Comparison of ENCODE assay signal across 25 mouse cellular contexts in the genomic region with DNA sequence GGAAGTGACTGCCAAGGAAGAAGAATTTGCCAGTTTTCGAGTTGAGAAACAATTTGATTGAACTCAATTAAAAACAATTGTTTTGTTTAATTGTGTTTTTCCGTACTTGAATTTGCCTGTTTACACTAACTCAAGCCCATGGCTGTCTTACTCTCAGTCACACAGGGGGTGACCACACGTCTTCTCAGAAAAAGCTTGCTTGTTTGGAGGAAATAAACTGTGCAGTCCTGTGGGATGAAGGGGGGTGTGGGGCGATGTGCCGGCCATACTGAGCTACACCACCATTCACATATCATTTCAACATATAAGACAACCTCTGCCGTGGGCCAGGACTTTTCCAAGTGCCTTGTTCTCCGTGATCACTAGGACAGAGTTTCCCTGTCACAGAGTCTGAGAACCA. TPM values are rescaled to one million over a fixed set of nuclear protein-coding genes. Genes with fewer than 3 reads are reported as not detected.
DNase-seq lines count a peak whose midpoint lies in the region; ATAC-seq and TF ChIP-seq lines count a peak whose summit lies in the region.
"Had no signal": no experiment of that assay in that cellular context is flagged by ENCODE, and none has a peak within 500 bp of the region (broad histone marks: within the 10 kb centered on the region; RNA-seq: fewer than 3 reads in every experiment).

No protein-coding gene starts in this region.

- H3K9ac ChIP-seq in heart, postnatal 0 days (replicated peaks; ENCODE audit: low read depth, low read length) = no peak overlapping the region
- no peak overlapping the region for H3K9ac ChIP-seq in limb, embryonic 13.5 days
- H3K9ac ChIP-seq in embryonic facial prominence, embryonic 14.5 days (ENCODE audit: low read depth, low read length) = no peak overlapping the region
- H3K9ac ChIP-seq in embryonic facial prominence, embryonic 15.5 days = no peak overlapping the region
- H3K9ac ChIP-seq: forebrain, embryonic 13.5 days; liver, postnatal 0 days; midbrain, embryonic 13.5 days; stomach, embryonic 15.5 days had no signal

- intact Hi-C loops in heart, postnatal 10 days (cut with DNase I) = no loop called here

- no peaks in the 10 kb centered on the region for H3K4me1 ChIP-seq in heart, postnatal 0 days (ENCODE audit: control insufficient read depth, insufficient read depth)
- H3K4me1 ChIP-seq in limb, embryonic 13.5 days = peaks cover 16% of the 10 kb centered on the region
- H3K4me1 ChIP-seq in limb, embryonic 10.5 days = peaks cover 18% of the 10 kb centered on the region
- 0 out of 2 replicates have a peak, but pooled peaks cover 6% of the 10 kb centered on the region for H3K4me1 ChIP-seq in embryonic facial prominence, embryonic 14.5 days (ENCODE audit: control insufficient read depth, insufficient read depth, low read length)
- H3K4me1 ChIP-seq in embryonic facial prominence, embryonic 15.5 days = peaks cover 11% of the 10 kb centered on the region; the same call in 1 of the 2 replicates
- H3K4me1 ChIP-seq: forebrain, embryonic 13.5 days; megakaryocyte, embryonic 14.5 days; midbrain, embryonic 13.5 days had no signal

- H3K36me3 ChIP-seq in heart, postnatal 0 days (replicated peaks; ENCODE audit: control insufficient read depth, insufficient read depth, low read length) = no peaks in the 10 kb centered on the region
- H3K36me3 ChIP-seq in limb, embryonic 13.5 days = no peaks in the 10 kb centered on the region
- H3K36me3 ChIP-seq in limb, embryonic 10.5 days = no peaks in the 10 kb centered on the region
- H3K36me3 ChIP-seq in embryonic facial prominence, embryonic 14.5 days (ENCODE audit: control insufficient read depth, insufficient read depth, low read length) = no peaks in the 10 kb centered on the region
- H3K36me3 ChIP-seq in embryonic facial prominence, embryonic 15.5 days = no peaks in the 10 kb centered on the region
- H3K36me3 ChIP-seq: heart, embryonic 10.5 days; midbrain, embryonic 13.5 days; stomach, embryonic 15.5 days had no signal

- H3K4me3 ChIP-seq in heart, postnatal 0 days (ENCODE audit: low read depth, low read length) = no peak overlapping the region
- H3K4me3 ChIP-seq in limb, embryonic 13.5 days = no peak overlapping the region
- H3K4me3 ChIP-seq in limb, embryonic 10.5 days = no peak overlapping the region
- H3K4me3 ChIP-seq in embryonic facial prominence, embryonic 14.5 days (ENCODE audit: low read depth, low read length) = no peak overlapping the region
- no peak overlapping the region for H3K4me3 ChIP-seq in embryonic facial prominence, embryonic 15.5 days (replicated peaks)
- H3K4me3 ChIP-seq: forebrain, embryonic 13.5 days; heart, embryonic 10.5 days; megakaryocyte, embryonic 14.5 days; midbrain, embryonic 13.5 days; stomach, embryonic 15.5 days had no signal

- H3K27ac ChIP-seq in heart, postnatal 0 days (ENCODE audit: low read depth) = no peak overlapping the region
- no peak overlapping the region for H3K27ac ChIP-seq in limb, embryonic 13.5 days
- no peak overlapping the region for H3K27ac ChIP-seq in limb, embryonic 10.5 days
- no peak overlapping the region for H3K27ac ChIP-seq in embryonic facial prominence, embryonic 14.5 days (replicated peaks; ENCODE audit: low read depth, low read length)
- H3K27ac ChIP-seq in embryonic facial prominence, embryonic 15.5 days (replicated peaks) = no peak overlapping the region
- H3K27ac ChIP-seq: forebrain, embryonic 13.5 days; heart, embryonic 10.5 days; hindbrain, postnatal 0 days; midbrain, embryonic 13.5 days; stomach, embryonic 15.5 days had no signal

- H3K4me2 ChIP-seq in heart, postnatal 0 days (ENCODE audit: low read depth, low read length) = peak overlapping the region; percentile 30; the same call in 1 of the 2 replicates
- H3K4me2 ChIP-seq in limb, embryonic 13.5 days (replicated peaks) = peak overlapping the region; percentile 52
- peak overlapping the region; percentile 2; the same call in 1 of the 2 replicates for H3K4me2 ChIP-seq in embryonic facial prominence, embryonic 14.5 days (ENCODE audit: low read depth, low read length)
- peak overlapping the region; percentile 17; the same call in 1 of the 2 replicates for H3K4me2 ChIP-seq in embryonic facial prominence, embryonic 15.5 days (replicated peaks)
- H3K4me2 ChIP-seq: forebrain, embryonic 13.5 days; liver, embryonic 11.5 days; midbrain, embryonic 13.5 days; stomach, embryonic 15.5 days had no signal

- WGBS in heart, postnatal 0 days = 75% methylated on average over 7 of the region's 7 CpGs
- 45% methylated on average over 7 of the region's 7 CpGs for WGBS in limb, embryonic 13.5 days
- 58% methylated on average over 7 of the region's 7 CpGs for WGBS in limb, embryonic 10.5 days
- WGBS in embryonic facial prominence, embryonic 14.5 days = 55% methylated on average over 7 of the region's 7 CpGs
- 43% methylated on average over 7 of the region's 7 CpGs for WGBS in embryonic facial prominence, embryonic 15.5 days

- no peaks in the 10 kb centered on the region for H3K9me3 ChIP-seq in heart, postnatal 0 days (replicated peaks; ENCODE audit: control insufficient read depth, low read length)
- H3K9me3 ChIP-seq in limb, embryonic 13.5 days = no peaks in the 10 kb centered on the region
- H3K9me3 ChIP-seq in limb, embryonic 10.5 days (replicated peaks) = no peaks in the 10 kb centered on the region
- H3K9me3 ChIP-seq in embryonic facial prominence, embryonic 14.5 days (ENCODE audit: control insufficient read depth, low read length) = no peaks in the 10 kb centered on the region
- no peaks in the 10 kb centered on the region for H3K9me3 ChIP-seq in embryonic facial prominence, embryonic 15.5 days (replicated peaks)
- H3K9me3 ChIP-seq: forebrain, embryonic 13.5 days; heart, embryonic 10.5 days; megakaryocyte, embryonic 14.5 days; midbrain, embryonic 13.5 days; stomach, embryonic 15.5 days had no signal

- TF ChIP-seq EP300 in heart, postnatal 0 days (IDR thresholded peaks at IDR 0.05; ENCODE audit: low read depth) = no peak

- TF ChIP-seq CTCF in heart, postnatal 0 days (IDR thresholded peaks at IDR 0.05; ENCODE audit: low read depth) = no peak

- DNase-seq in heart, postnatal 0 days (ENCODE audit: low spot score) = no peak
- no peak for DNase-seq in heart, postnatal 10 days
- DNase-seq in limb, embryonic 10.5 days (ENCODE audit: low spot score) = no peak
- no peak for DNase-seq in embryonic facial prominence, embryonic 14.5 days (ENCODE audit: low spot score)
- DNase-seq in yolk sac, embryonic 10.5 days (ENCODE audit: low spot score) = no peak
- DNase-seq: adrenal gland, adult 2 months; cerebellum, adult 11-12 months; cerebellum, postnatal 10 days; gastrocnemius, postnatal 36 days; kidney, adult 8-10 months; left cerebral cortex, postnatal 4 days; liver, postnatal 0 days; thymus, postnatal 36 days had no signal

- ATAC-seq in heart, postnatal 0 days (ENCODE audit: insufficient read depth, low read depth) = no peak
- ATAC-seq in limb, embryonic 13.5 days (ENCODE audit: low FRiP score, low read depth) = no peak
- ATAC-seq in embryonic facial prominence, embryonic 14.5 days (ENCODE audit: low read depth) = no peak
- ATAC-seq in embryonic facial prominence, embryonic 15.5 days (ENCODE audit: insufficient number of reproducible peaks, low FRiP score, low TSS enrichment, low read depth) = no peak
- ATAC-seq: forebrain, embryonic 13.5 days; hindbrain, postnatal 0 days; liver, postnatal 0 days; midbrain, embryonic 13.5 days had no signal

- no peaks in the 10 kb centered on the region for H3K27me3 ChIP-seq in heart, postnatal 0 days (ENCODE audit: control insufficient read depth, insufficient read depth, low read length)
- peaks cover 3% of the 10 kb centered on the region; the same call in 1 of the 2 replicates for H3K27me3 ChIP-seq in limb, embryonic 13.5 days
- no peaks in the 10 kb centered on the region for H3K27me3 ChIP-seq in limb, embryonic 10.5 days (ENCODE audit: low read depth, poor library complexity, severe bottlenecking)
- H3K27me3 ChIP-seq in embryonic facial prominence, embryonic 14.5 days (replicated peaks; ENCODE audit: control insufficient read depth, insufficient read depth, low read length) = no peaks in the 10 kb centered on the region
- H3K27me3 ChIP-seq in embryonic facial prominence, embryonic 15.5 days = no peaks in the 10 kb centered on the region
- H3K27me3 ChIP-seq: forebrain, embryonic 13.5 days; megakaryocyte, embryonic 14.5 days; midbrain, embryonic 13.5 days; stomach, embryonic 15.5 days had no signal

RNA-seq across cellular contexts. Expression of a gene that starts 25.2 kb away (rescaled TPM):
- not detected in 2 replicates for total RNA-seq in heart, postnatal 0 days (2014; rRNA removed; ENCODE audit: low replicate concordance)
- polyA plus RNA-seq in heart, postnatal 0 days (2015; fragmentation: Nextera tagmentation; extraction: Ambion mirVana) = 0.12 TPM in 1 of 2 replicates, not detected in the other
- 1 to 10 TPM; 1.9 to 8.5 TPM for total RNA-seq in heart, postnatal 10 days (2021)
- polyA plus RNA-seq in limb, embryonic 13.5 days (2015; fragmentation: Nextera tagmentation; extraction: Ambion mirVana) = 1.3 and 1.8 TPM in 2 replicates
- polyA plus RNA-seq in limb, embryonic 10.5 days (2016; fragmentation: Nextera tagmentation; extraction: Ambion mirVana) = 0.26 TPM in 1 of 2 replicates, not detected in the other
- 3.1 and 3.3 TPM in 2 replicates for polyA plus RNA-seq in embryonic facial prominence, embryonic 14.5 days (2014; fragmentation: Nextera tagmentation; extraction: Ambion mirVana)
- polyA plus RNA-seq in embryonic facial prominence, embryonic 15.5 days (2015; fragmentation: Nextera tagmentation; extraction: Ambion mirVana) = 6.1 and 7.6 TPM in 2 replicates
- total RNA-seq: left cerebral cortex, postnatal 4 days; MEL had no signal
- polyA plus RNA-seq: C2C12; forebrain, embryonic 13.5 days; hindbrain, embryonic 11.5 days; midbrain, embryonic 13.5 days had no signal

Comparison
In these comparisons a context has a peak if more than half of its experiments do, and no peak if none do; other contexts are left out.
1. H3K4me2 ChIP-seq: peak in every context shown above with its lines; median percentile 52 in limb, embryonic 13.5 days; 30 in heart, postnatal 0 days; 17 in embryonic facial prominence, embryonic 15.5 days; 2 in embryonic facial prominence, embryonic 14.5 days.